Mouse (Mus musculus) kidney, embryonic 15.5 days (tissue): ENCODE measurements around the gene Mogat1. TPM values are rescaled to one million over a fixed set of nuclear protein-coding genes. Genes with fewer than 3 reads are reported as not detected.
"Not testable (repeated sequence)": the region's sequence is repeated elsewhere in the genome, so short reads cannot be mapped to it uniquely, and the experiment has no call there.

Experiments used
- ATAC-seq: fragments of 200-750 bp; cut with Nextera tagmentation; replicated peaks from 2 replicates; pipeline ENCODE4 v1.8.0; 2017; ENCODE audit warnings: moderate TSS enrichment; ENCODE audit not compliant: low FRiP score
- H3K27ac ChIP-seq: fragments of 300-500 bp; sonication (generic); 2 replicates; pipeline ENCODE4 v1.5.1; 2015; ENCODE audit warnings: mild to moderate bottlenecking, inconsistent platforms
- H3K27me3 ChIP-seq: fragments of 300-500 bp; sonication (generic); 2 replicates; pipeline ENCODE4 v1.6.1; 2015; ENCODE audit warnings: inconsistent platforms
- H3K36me3 ChIP-seq: fragments of 300-500 bp; sonication (generic); 2 replicates; pipeline ENCODE4 v1.6.1; 2015; ENCODE audit warnings: inconsistent platforms
- H3K4me1 ChIP-seq: fragments of 300-500 bp; sonication (generic); 2 replicates; pipeline ENCODE4 v1.6.1; 2015; ENCODE audit warnings: inconsistent platforms
- H3K4me2 ChIP-seq: fragments of 300-500 bp; sonication (generic); 2 replicates; pipeline ENCODE4 v1.6.1; 2015; ENCODE audit warnings: moderate library complexity, mild to moderate bottlenecking, inconsistent platforms
- H3K4me3 ChIP-seq: fragments of 300-500 bp; sonication (generic); replicated peaks from 2 replicates; pipeline ENCODE4 v1.5.1; 2015; ENCODE audit warnings: mild to moderate bottlenecking, inconsistent platforms
- H3K9ac ChIP-seq: fragments of 300-500 bp; sonication (generic); 2 replicates; pipeline ENCODE4 v1.6.1; 2015; ENCODE audit warnings: mild to moderate bottlenecking, inconsistent platforms
- H3K9me3 ChIP-seq: fragments of 300-500 bp; sonication (generic); replicated peaks from 2 replicates; pipeline ENCODE4 v1.6.1; 2016; ENCODE audit warnings: inconsistent platforms
- WGBS: fragments of 180-500 bp; shearing (Covaris S2); methylation state at CpG from one replicate; pipeline ENCODE4 v1.1.7; 2015; ENCODE audit warnings: mixed read lengths; 5-methylcytosine and 5-hydroxymethylcytosine counted together
- polyA plus RNA-seq: library from polyadenylated mRNA; unstranded; fragments of >200 nt; fragmentation: Nextera tagmentation; extraction: Ambion mirVana; gene quantifications from 2 replicates; pipeline ENCODE4 v1.2.1, GENCODE M21; 2015

Gene Mogat1
- 0.47 TPM in 1 of 2 replicates, not detected in the other for polyA plus RNA-seq

- WGBS: 69% methylated on average over 5 of the region's 5 CpGs
- H3K36me3 ChIP-seq: no peaks in the 10 kb centered on the region
- no peak for ATAC-seq
- H3K9me3 ChIP-seq: no peaks in the 10 kb centered on the region
- H3K4me2 ChIP-seq: peak within 1 kb of the TSS; percentile 61
- peak within 1 kb of the TSS; percentile 35 for H3K4me3 ChIP-seq
- peaks cover 6% of the 10 kb centered on the region for H3K27me3 ChIP-seq
- 0 out of 2 replicates have a peak within 1 kb of the TSS, but pooled peaks have one; percentile 21 for H3K9ac ChIP-seq
- H3K4me1 ChIP-seq: peaks cover 12% of the 10 kb centered on the region; the same call in 1 of the 2 replicates
- no peak within 1 kb of the TSS for H3K27ac ChIP-seq
Measured at GRCm38 (mm10) chr1:78510862-78511261, at the start of gene Mogat1. Mogat1 (plus strand) TSS chr1:78510991.

GRCm38 (mm10) chr1:78472441-78472840 lies 38.4 kb upstream of the Mogat1 start:
- H3K9me3 ChIP-seq: no peaks in the 10 kb centered on the region
- no peaks in the 10 kb centered on the region for H3K27me3 ChIP-seq
- H3K9ac ChIP-seq: no peak overlapping the region
- no peak overlapping the region for H3K4me2 ChIP-seq
- WGBS: 97% methylated on average over 5 of the region's 5 CpGs
- ATAC-seq: no peak
- H3K36me3 ChIP-seq: peaks cover 77% of the 10 kb centered on the region
- no peak overlapping the region for H3K4me3 ChIP-seq
- no peaks in the 10 kb centered on the region for H3K4me1 ChIP-seq
- no peak overlapping the region for H3K27ac ChIP-seq

- no peak overlapping the region for H3K9ac ChIP-seq
- 94% methylated on average over 3 of the region's 3 CpGs for WGBS
- peaks cover 8% of the 10 kb centered on the region for H3K4me1 ChIP-seq
- H3K27ac ChIP-seq: no peak overlapping the region
- peaks cover 39% of the 10 kb centered on the region for H3K36me3 ChIP-seq
- no peaks in the 10 kb centered on the region for H3K27me3 ChIP-seq
- H3K4me2 ChIP-seq: no peak overlapping the region
- H3K9me3 ChIP-seq: no peaks in the 10 kb centered on the region
- H3K4me3 ChIP-seq: no peak overlapping the region
- no peak for ATAC-seq
Measured at GRCm38 (mm10) chr1:78483430-78483829, 27.4 kb upstream of the Mogat1 start.

GRCm38 (mm10) chr1:78484361-78484760 lies 26.4 kb upstream of the Mogat1 start:
- no peak overlapping the region for H3K27ac ChIP-seq
- H3K36me3 ChIP-seq: peaks cover 32% of the 10 kb centered on the region
- H3K4me2 ChIP-seq: no peak overlapping the region
- WGBS: 62% methylated on average over 2 of the region's 2 CpGs
- no peaks in the 10 kb centered on the region for H3K27me3 ChIP-seq
- no peak overlapping the region for H3K4me3 ChIP-seq
- no peak overlapping the region for H3K9ac ChIP-seq
- peaks cover 9% of the 10 kb centered on the region for H3K4me1 ChIP-seq
- no peaks in the 10 kb centered on the region for H3K9me3 ChIP-seq
- no peak for ATAC-seq

GRCm38 (mm10) chr1:78488427-78488751 lies 22.4 kb upstream of the Mogat1 start:
- Histone ChIP-seq H3K4me1 (peaks cover 13% of the 10 kb centered on the region), H3K4me2 (peak overlapping the region; percentile 69), H3K36me3 (peaks cover 4% of the 10 kb centered on the region; the same call in 1 of the 2 replicates), H3K9ac (peak overlapping the region; percentile 89), H3K27me3 (peaks cover 5% of the 10 kb centered on the region; the same call in 1 of the 2 replicates), H3K4me3 (peak overlapping the region; percentile 92), H3K9me3 (no peaks in the 10 kb centered on the region), H3K27ac (peak overlapping the region; percentile 80)
- no peak for ATAC-seq
- under 1% methylated on average over 28 of the region's 28 CpGs for WGBS

- H3K27me3 ChIP-seq: peaks cover 5% of the 10 kb centered on the region; the same call in 1 of the 2 replicates
- peak within 1 kb of the TSS; percentile 80 for H3K27ac ChIP-seq
- H3K4me3 ChIP-seq: peak within 1 kb of the TSS; percentile 92
- H3K36me3 ChIP-seq: peaks cover 4% of the 10 kb centered on the region; the same call in 1 of the 2 replicates
- H3K4me1 ChIP-seq: peaks cover 13% of the 10 kb centered on the region
- peak; percentile 98 for ATAC-seq
- under 1% methylated on average over 31 of the region's 31 CpGs for WGBS
- H3K9me3 ChIP-seq: no peaks in the 10 kb centered on the region
- H3K4me2 ChIP-seq: peak within 1 kb of the TSS; percentile 69
- peak within 1 kb of the TSS; percentile 89 for H3K9ac ChIP-seq
Measured at GRCm38 (mm10) chr1:78488752-78489492, 21.9 kb upstream of the Mogat1 start, which contains the start of gene Farsb. Farsb (minus strand) TSS chr1:78488897.

GRCm38 (mm10) chr1:78490143-78490542 lies 20.6 kb upstream of the Mogat1 start:
- Histone ChIP-seq H3K9me3 (no peaks in the 10 kb centered on the region), H3K27me3 (peaks cover 8% of the 10 kb centered on the region; the same call in 1 of the 2 replicates), H3K4me1 (peaks cover 13% of the 10 kb centered on the region), H3K9ac (no peak overlapping the region), H3K4me2 (peak overlapping the region; percentile 69; the same call in 1 of the 2 replicates), H3K36me3 (no peaks in the 10 kb centered on the region), H3K4me3 (0 out of 2 replicates have a peak overlapping the region, but pooled peaks have one; percentile 92), H3K27ac (no peak overlapping the region)
- ATAC-seq: no peak
- WGBS: 81% methylated on average over 1 of the region's 1 CpGs

GRCm38 (mm10) chr1:78501036-78501435 lies 9.8 kb upstream of the Mogat1 start:
- Histone ChIP-seq H3K27me3 (no peaks in the 10 kb centered on the region), H3K27ac (no peak overlapping the region), H3K9me3 (no peaks in the 10 kb centered on the region), H3K4me2 (no peak overlapping the region), H3K4me3 (no peak overlapping the region), H3K36me3 (no peaks in the 10 kb centered on the region), H3K9ac (no peak overlapping the region), H3K4me1 (no peaks in the 10 kb centered on the region)
- 88% methylated on average over 16 of the region's 16 CpGs for WGBS
- no peak for ATAC-seq

- not testable (repeated sequence) for H3K9ac ChIP-seq, ATAC-seq, H3K4me3 ChIP-seq, H3K4me2 ChIP-seq, H3K27ac ChIP-seq, H3K27me3 ChIP-seq, H3K9me3 ChIP-seq, H3K36me3 ChIP-seq, H3K4me1 ChIP-seq
- 86% methylated on average over 12 of the region's 12 CpGs for WGBS
Measured at GRCm38 (mm10) chr1:78501856-78502255, 8.9 kb upstream of the Mogat1 start.

- H3K9me3 ChIP-seq: no peaks in the 10 kb centered on the region
- no peak overlapping the region for H3K4me3 ChIP-seq
- no peak overlapping the region for H3K9ac ChIP-seq
- no peaks in the 10 kb centered on the region for H3K4me1 ChIP-seq
- H3K27me3 ChIP-seq: no peaks in the 10 kb centered on the region
- H3K36me3 ChIP-seq: no peaks in the 10 kb centered on the region
- H3K4me2 ChIP-seq: no peak overlapping the region
- no peak for ATAC-seq
- WGBS: 88% methylated on average over 6 of the region's 6 CpGs
- H3K27ac ChIP-seq: no peak overlapping the region
Measured at GRCm38 (mm10) chr1:78502527-78502926, 8.3 kb upstream of the Mogat1 start.

GRCm38 (mm10) chr1:78507137-78507536 lies 3.7 kb upstream of the Mogat1 start:
- Histone ChIP-seq H3K4me2 (no peak overlapping the region), H3K27ac (no peak overlapping the region), H3K4me3 (no peak overlapping the region), H3K9me3 (no peaks in the 10 kb centered on the region), H3K27me3 (peaks cover 6% of the 10 kb centered on the region), H3K4me1 (peaks cover 12% of the 10 kb centered on the region; the same call in 1 of the 2 replicates), H3K9ac (no peak overlapping the region), H3K36me3 (no peaks in the 10 kb centered on the region)
- 58% methylated on average over 1 of the region's 1 CpGs for WGBS
- ATAC-seq: no peak

GRCm38 (mm10) chr1:78511621-78512160 lies 900 bp downstream of the Mogat1 start, which contains the start of gene BC035947:
BC035947 (minus strand) TSS chr1:78512158.
- peaks cover 12% of the 10 kb centered on the region; the same call in 1 of the 2 replicates for H3K4me1 ChIP-seq
- 3% methylated on average over 25 of the region's 25 CpGs for WGBS

More at GRCm38 (mm10) chr1:78511621-78512160, 900 bp downstream of the Mogat1 start, which contains the start of gene BC035947:
- no peaks in the 10 kb centered on the region for H3K9me3 ChIP-seq
- peak within 1 kb of the TSS; percentile 35 for H3K4me3 ChIP-seq
- ATAC-seq: peak; percentile 43; the same call in 1 of the 2 replicates
- no peak within 1 kb of the TSS for H3K27ac ChIP-seq
- 0 out of 2 replicates have a peak within 1 kb of the TSS, but pooled peaks have one; percentile 21 for H3K9ac ChIP-seq
- no peaks in the 10 kb centered on the region for H3K36me3 ChIP-seq
- peak within 1 kb of the TSS; percentile 61 for H3K4me2 ChIP-seq
- H3K27me3 ChIP-seq: peaks cover 6% of the 10 kb centered on the region
